Mouse (Mus musculus) E14TG2a.4 (cell line): ENCODE measurements around the gene Fam205c.
A peak's percentile ranks its signal among the peaks of the same experiment; 100 is the strongest.

Source experiments
- H3K27me3 ChIP-seq: 2 replicates; pipeline ENCODE4 v1.6.1; 2014; ENCODE audit warnings: low read length, control low read depth; ENCODE audit not compliant: insufficient read depth
- H3K36me3 ChIP-seq: 2 replicates; pipeline ENCODE4 v1.6.1; 2014; ENCODE audit warnings: low read length, control low read depth; ENCODE audit not compliant: insufficient read depth
- H3K4me1 ChIP-seq: replicated peaks from 2 replicates; pipeline ENCODE4 v1.6.1; 2014; ENCODE audit warnings: low read depth, low read length, control low read depth
- H3K4me3 ChIP-seq: replicated peaks from 2 replicates; pipeline ENCODE4 v1.5.1; 2014; ENCODE audit warnings: mild to moderate bottlenecking, low read length
- H3K9me3 ChIP-seq: 2 replicates; pipeline ENCODE4 v1.6.1; 2014; ENCODE audit warnings: low read length, control low read depth
- CTCF ChIP-seq: conservative IDR thresholded peaks from 2 replicates; pipeline ENCODE4 v1.5.1; 2014; ENCODE audit warnings: low read length
- NANOG ChIP-seq: IDR thresholded peaks from 2 replicates; pipeline ENCODE4 v1.6.1; 2014; ENCODE audit warnings: borderline replicate concordance, low read length, mixed read lengths
- POU5F1 ChIP-seq: IDR thresholded peaks from 2 replicates; pipeline ENCODE4 v1.6.1; 2014; ENCODE audit warnings: low read length, borderline replicate concordance

The Fam205c gene

DNA sequence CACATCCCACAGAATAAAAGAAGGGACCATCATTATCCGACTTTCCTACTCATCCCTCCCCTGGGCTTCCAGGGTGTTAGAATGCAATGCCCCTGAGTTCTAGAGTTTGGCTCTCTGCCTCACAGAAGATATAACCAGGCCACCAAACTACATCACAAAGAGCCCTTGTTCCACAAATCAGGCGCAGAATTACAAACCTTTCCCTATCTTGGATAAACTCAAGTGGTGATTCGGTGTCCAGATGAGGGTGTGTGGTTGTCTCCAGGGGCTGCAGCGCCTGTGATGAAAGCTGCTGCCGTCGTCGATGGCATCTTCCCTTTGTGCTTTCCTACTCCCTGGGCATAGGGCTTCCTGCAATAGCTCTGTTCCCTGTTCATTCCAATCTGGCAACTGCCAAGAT, at the start of gene Fam205c:
Gene Fam205c, minus strand, starts transcription at position 101 of the 400 bp plus-strand sequence.
- Histone ChIP-seq H3K4me3 (no peak within 1 kb of the TSS), H3K4me1 (peaks cover 13% of the 10 kb centered on the region), H3K27me3 (peaks cover 16% of the 10 kb centered on the region), H3K36me3 (no peaks in the 10 kb centered on the region), H3K9me3 (no peaks in the 10 kb centered on the region)
- TF ChIP-seq CTCF (no peak), POU5F1 (no peak), NANOG (no peak)

DNA sequence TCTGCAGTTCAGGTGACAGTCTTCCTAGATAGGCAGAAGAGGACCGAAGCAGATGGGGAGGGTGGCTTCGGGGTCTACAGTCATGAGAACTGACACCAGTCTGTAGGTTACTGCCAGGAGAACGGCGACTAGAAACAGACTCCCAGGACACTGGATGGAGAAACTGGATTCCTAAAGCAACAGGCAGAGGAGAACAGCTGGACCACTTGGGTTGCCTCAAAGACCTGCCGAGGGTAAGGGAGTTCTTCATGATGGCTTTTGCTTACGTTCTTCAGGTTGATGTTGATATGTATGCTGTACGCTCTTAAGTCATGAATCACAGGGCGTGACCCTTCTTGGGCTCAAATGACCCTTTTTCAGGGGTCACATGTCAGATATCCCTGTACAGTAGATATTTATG, 48.4 kb upstream of the Fam205c start:
- TF ChIP-seq CTCF, result no peak
- no peak for TF ChIP-seq NANOG
- TF ChIP-seq POU5F1, result no peak
- Histone ChIP-seq H3K4me1 (no peaks in the 10 kb centered on the region; the same call in 1 of the 2 replicates), H3K36me3 (no peaks in the 10 kb centered on the region), H3K9me3 (no peaks in the 10 kb centered on the region), H3K4me3 (no peak overlapping the region), H3K27me3 (peaks cover 45% of the 10 kb centered on the region)

DNA sequence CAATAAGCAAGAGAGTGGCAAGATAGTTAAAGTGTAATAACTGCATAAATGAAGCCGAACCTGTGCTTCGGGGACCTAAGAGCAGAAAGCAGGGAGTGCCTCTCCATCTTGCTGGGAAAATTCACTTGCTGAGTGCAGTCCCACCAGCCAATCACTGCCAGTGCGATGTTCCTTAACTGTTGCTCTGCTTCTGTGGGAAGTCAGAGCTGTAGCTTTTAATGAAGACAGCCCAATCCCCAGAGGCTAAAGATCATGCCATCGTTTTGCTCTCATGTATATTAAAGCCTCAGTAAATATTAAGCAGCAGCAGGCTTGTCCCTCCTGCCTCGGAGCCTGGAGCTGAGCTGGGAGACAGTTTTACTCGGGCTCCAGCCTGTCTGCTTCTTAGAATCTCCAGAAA, 48.0 kb upstream of the Fam205c start:
- Histone ChIP-seq H3K36me3 (no peaks in the 10 kb centered on the region), H3K4me3 (no peak overlapping the region), H3K4me1 (no peaks in the 10 kb centered on the region; the same call in 1 of the 2 replicates), H3K27me3 (peaks cover 48% of the 10 kb centered on the region), H3K9me3 (no peaks in the 10 kb centered on the region)
- TF ChIP-seq POU5F1 (no peak), CTCF (no peak), NANOG (no peak)

DNA sequence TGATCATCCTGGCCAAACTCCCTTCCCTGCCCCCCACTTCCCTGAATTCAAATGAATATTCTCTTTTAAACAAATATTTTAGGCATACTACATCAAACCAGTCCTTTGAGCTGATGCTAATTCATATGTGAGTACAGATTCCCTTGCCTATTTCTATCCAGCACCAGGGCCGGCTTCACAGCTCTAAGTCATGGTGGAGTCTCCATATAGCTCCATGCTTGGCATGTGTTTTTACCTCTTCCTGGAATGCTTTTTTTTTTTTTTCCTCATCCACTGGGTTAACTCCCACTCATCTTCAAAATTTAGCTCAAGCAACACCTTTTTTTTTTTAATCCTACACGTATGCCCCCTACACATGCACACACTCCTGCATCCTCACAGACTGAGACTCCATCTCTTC, 47.5 kb upstream of the Fam205c start:
- TF ChIP-seq CTCF (no peak), POU5F1 (no peak), NANOG (no peak)
- no peak overlapping the region for H3K4me3 ChIP-seq
- H3K27me3 ChIP-seq, result peaks cover 51% of the 10 kb centered on the region

DNA sequence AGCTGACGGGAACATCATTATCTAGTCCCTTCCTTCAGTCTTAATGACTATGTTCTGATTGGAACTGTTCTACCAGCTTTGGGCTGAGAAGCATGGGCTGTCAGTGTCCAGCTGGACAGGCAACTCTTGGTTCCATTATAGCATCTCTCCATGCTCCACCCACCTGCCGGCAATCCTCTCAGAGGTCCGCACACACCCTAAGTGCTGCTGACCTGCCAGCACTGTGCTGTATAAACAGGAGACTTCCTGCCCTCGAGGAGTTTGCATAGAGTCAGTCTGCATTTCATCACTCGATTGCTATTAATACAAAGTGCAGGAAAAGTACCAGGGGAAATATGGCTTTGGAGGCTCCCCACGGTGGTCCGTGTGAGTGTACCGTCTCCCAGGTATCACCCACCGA, 46.7 kb upstream of the Fam205c start:
- Histone ChIP-seq H3K36me3 (no peaks in the 10 kb centered on the region), H3K4me1 (peaks cover 4% of the 10 kb centered on the region), H3K9me3 (no peaks in the 10 kb centered on the region), H3K4me3 (no peak overlapping the region), H3K27me3 (peaks cover 58% of the 10 kb centered on the region)
- no peak for TF ChIP-seq POU5F1
- no peak for TF ChIP-seq CTCF
- TF ChIP-seq NANOG, result no peak

More for the DNA sequence above, 47.5 kb upstream of the Fam205c start:
- H3K4me1 ChIP-seq, result peaks cover 2% of the 10 kb centered on the region
- H3K36me3 ChIP-seq, result no peaks in the 10 kb centered on the region
- H3K9me3 ChIP-seq, result no peaks in the 10 kb centered on the region

DNA sequence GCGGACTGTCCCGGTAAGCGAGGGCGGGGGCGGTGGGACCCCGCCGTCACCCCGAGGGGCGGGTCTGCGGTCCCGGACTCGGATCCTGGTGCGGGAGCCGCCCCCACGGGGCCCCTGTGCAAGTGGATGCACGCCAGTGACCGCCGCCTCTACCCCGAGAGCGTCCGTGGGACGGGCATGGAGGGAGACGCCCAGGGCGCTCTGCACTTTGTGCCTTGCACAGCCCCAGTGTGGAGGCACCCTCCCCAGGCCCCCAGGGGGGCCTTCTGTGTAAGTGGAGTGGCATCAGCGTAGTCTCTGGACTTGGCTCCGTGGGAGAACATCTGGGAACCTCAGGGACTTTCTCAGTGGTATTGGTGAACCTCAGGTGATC, 43.4 kb upstream of the Fam205c start:
- H3K36me3 ChIP-seq, result no peaks in the 10 kb centered on the region
- H3K9me3 ChIP-seq, result no peaks in the 10 kb centered on the region
- H3K27me3 ChIP-seq, result peaks cover 66% of the 10 kb centered on the region
- H3K4me1 ChIP-seq, result peaks cover 4% of the 10 kb centered on the region
- TF ChIP-seq POU5F1, result no peak
- no peak for TF ChIP-seq NANOG
- TF ChIP-seq CTCF, result no peak
- peak overlapping the region; percentile 82 for H3K4me3 ChIP-seq

DNA sequence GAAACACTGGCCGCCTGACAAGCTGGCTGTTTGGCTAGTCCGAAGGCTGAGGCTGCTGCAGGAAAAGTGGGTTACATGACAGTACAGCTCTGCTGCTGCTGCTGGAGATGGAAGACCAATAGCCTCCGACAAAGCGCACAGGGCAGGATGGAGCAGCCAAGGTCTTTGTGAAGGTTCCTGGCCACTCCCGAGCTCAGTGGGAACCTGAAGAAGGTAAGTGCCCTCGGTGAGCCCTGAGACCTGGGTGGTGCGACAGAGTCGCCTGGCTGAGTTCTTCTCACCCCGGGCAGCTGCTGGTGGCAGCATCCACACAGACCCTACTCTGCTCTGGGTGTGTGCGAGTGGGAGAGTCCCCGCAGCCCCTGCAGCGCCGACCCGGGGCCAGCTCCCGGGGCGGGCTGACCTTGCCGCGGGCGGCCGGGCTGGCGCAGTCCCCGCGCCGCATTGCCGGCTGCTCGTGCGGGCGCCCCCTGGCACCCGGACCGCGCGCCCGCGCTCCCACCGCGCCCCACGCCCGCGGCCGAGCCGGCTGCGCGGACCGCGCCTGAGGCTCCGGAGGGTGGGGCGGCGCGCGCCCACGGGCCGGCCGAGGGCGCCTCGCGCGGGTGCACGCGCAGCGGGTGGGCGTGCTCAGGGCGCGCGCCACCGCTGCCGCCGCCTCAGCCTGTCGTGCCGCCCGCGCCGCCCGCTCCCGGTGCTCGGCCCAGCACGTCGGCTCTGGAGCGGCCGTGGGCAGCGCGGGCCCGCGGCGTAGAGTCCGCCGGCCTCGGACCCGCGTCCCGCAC, 42.8 kb upstream of the Fam205c start, which contains the start of gene Phf24:
Gene Phf24, plus strand, starts transcription at position 44 of the 785 bp plus-strand sequence.
- TF ChIP-seq NANOG, result no peak
- no peak for TF ChIP-seq CTCF
- no peak for TF ChIP-seq POU5F1
- Histone ChIP-seq H3K4me1 (peaks cover 4% of the 10 kb centered on the region), H3K9me3 (no peaks in the 10 kb centered on the region), H3K36me3 (no peaks in the 10 kb centered on the region), H3K27me3 (peaks cover 67% of the 10 kb centered on the region), H3K4me3 (peak within 1 kb of the TSS; percentile 82)

DNA sequence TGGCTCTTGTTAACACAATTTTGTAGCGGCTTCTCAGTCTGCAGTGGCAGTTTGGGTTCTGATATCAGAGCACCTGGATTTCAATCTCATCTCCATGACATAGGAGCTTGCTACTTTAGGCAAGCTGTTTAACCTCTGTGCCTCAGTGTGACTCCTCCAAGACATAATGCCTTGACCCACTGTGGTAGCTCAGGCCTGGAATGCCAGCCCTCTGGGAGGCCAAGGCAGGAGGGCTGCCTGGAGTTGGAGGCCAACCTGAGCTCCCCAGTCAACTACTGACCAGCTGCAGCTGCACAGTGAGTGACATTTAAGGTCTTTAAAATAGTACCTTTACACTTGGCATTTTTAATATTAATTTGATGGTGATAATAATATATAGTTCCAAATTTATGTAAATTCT, 41.9 kb upstream of the Fam205c start:
- H3K27me3 ChIP-seq, result peaks cover 67% of the 10 kb centered on the region
- no peaks in the 10 kb centered on the region for H3K9me3 ChIP-seq

DNA sequence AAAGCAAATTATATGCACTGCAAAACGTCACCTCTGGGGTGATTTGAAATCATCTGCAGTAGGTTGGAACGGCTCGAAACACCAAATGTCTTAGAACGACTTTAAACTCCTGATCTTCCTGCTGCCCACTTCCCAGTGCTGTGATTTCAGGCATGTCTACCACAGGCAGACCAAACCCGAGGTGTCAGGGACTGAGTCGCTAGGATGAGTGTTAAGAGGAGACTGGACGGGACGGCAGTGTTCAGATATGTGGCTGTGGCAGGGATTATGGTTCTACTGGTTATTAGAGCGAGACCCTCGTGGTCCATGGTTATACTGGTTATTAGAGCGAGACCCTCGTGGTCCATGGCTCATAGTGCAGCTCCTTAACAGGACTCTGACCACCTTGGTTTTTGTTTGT, 41.3 kb upstream of the Fam205c start:
- Histone ChIP-seq H3K4me3 (no peak overlapping the region), H3K36me3 (no peaks in the 10 kb centered on the region), H3K9me3 (no peaks in the 10 kb centered on the region), H3K4me1 (peaks cover 4% of the 10 kb centered on the region), H3K27me3 (peaks cover 61% of the 10 kb centered on the region)
- TF ChIP-seq NANOG, result no peak
- no peak for TF ChIP-seq CTCF
- TF ChIP-seq POU5F1, result no peak

More for the DNA sequence above, 41.9 kb upstream of the Fam205c start:
- H3K4me1 ChIP-seq, result peaks cover 4% of the 10 kb centered on the region
- H3K36me3 ChIP-seq, result no peaks in the 10 kb centered on the region
- H3K4me3 ChIP-seq, result no peak overlapping the region
- TF ChIP-seq CTCF (no peak), NANOG (no peak), POU5F1 (no peak)
